Mouse (Mus musculus) liver, embryonic 14.5 days (tissue): ENCODE results near the gene Adam15. TPM values are rescaled to one million over a fixed set of nuclear protein-coding genes. Genes with fewer than 3 reads are reported as not detected.
A peak's percentile ranks its signal among the peaks of the same experiment; 100 is the strongest.

Experiments used
- ATAC-seq: fragments of 200-750 bp; cut with Nextera tagmentation; 2 replicates; pipeline ENCODE4 v1.8.0; 2017; ENCODE audit warnings: moderate number of reproducible peaks, mild to moderate bottlenecking, moderate library complexity; ENCODE audit not compliant: insufficient read depth
- DNase-seq, 3 experiments: peaks; one replicate each; pipeline ENCODE4 v3.0.0-alpha.2; 2012 to 2013; ENCODE audit warnings: low read depth in 3 of 3, low spot score in 3 of 3
- H3K27ac ChIP-seq: fragments of 300-500 bp; sonication (generic); 2 replicates; pipeline ENCODE4 v1.5.1; 2014; ENCODE audit warnings: moderate library complexity, mild to moderate bottlenecking, control low read depth, inconsistent platforms
- H3K27me3 ChIP-seq: fragments of 300-500 bp; sonication (generic); 2 replicates; pipeline ENCODE4 v1.6.1; 2014; ENCODE audit warnings: mild to moderate bottlenecking, low read length, moderate library complexity; ENCODE audit not compliant: control insufficient read depth, insufficient read depth
- H3K36me3 ChIP-seq: fragments of 300-500 bp; sonication (generic); replicated peaks from 2 replicates; pipeline ENCODE4 v1.6.1; 2014; ENCODE audit warnings: low read depth; ENCODE audit not compliant: control insufficient read depth, insufficient read depth
- H3K4me1 ChIP-seq, 2 experiments: fragments of 200-500 bp in 1 of 2; fragments of 300-500 bp in 1 of 2; sonication (generic) in 1 of 2; replicated peaks; 2 replicates each; pipeline ENCODE4 v1.6.1; 2012 to 2014; ENCODE audit warnings: antibody characterized with exemption in 1 of 2, inconsistent platforms in 1 of 2, low read length in 1 of 2; ENCODE audit not compliant: control insufficient read depth in 2 of 2, insufficient read depth in 2 of 2
- H3K4me2 ChIP-seq: fragments of 300-500 bp; sonication (generic); 2 replicates; pipeline ENCODE4 v1.6.1; 2014; ENCODE audit warnings: low read depth, mild to moderate bottlenecking, control low read depth, moderate library complexity
- H3K4me3 ChIP-seq, 2 experiments: fragments of 200-500 bp in 1 of 2; fragments of 300-500 bp in 1 of 2; sonication (generic) in 1 of 2; 2 replicates each; pipeline ENCODE4 v1.5.1; 2012 to 2014; ENCODE audit warnings: low read depth in 2 of 2, low read length in 2 of 2, mild to moderate bottlenecking in 2 of 2, control low read depth in 1 of 2, inconsistent platforms in 1 of 2, moderate library complexity in 1 of 2; ENCODE audit not compliant: insufficient read depth in 1 of 2
- H3K9ac ChIP-seq: fragments of 300-500 bp; sonication (generic); replicated peaks from 2 replicates; pipeline ENCODE4 v1.6.1; 2014; ENCODE audit warnings: mild to moderate bottlenecking, control low read depth, moderate library complexity
- H3K9me3 ChIP-seq: fragments of 300-500 bp; sonication (generic); 2 replicates; pipeline ENCODE4 v1.6.1; 2016; ENCODE audit warnings: low read length, mixed read lengths; ENCODE audit not compliant: control insufficient read depth
- CTCF ChIP-seq: IDR thresholded peaks from 2 replicates; pipeline ENCODE4 v1.5.1; 2016; ENCODE audit warnings: antibody characterized with exemption, low read depth, control low read depth
- EP300 ChIP-seq: IDR thresholded peaks from 2 replicates; pipeline ENCODE4 v1.6.1; 2016; ENCODE audit warnings: antibody characterized with exemption, low read depth
- WGBS: fragments of 180-500 bp; shearing (Covaris S2); extraction: QIAGEN DNeasy Blood & Tissue Kit; methylation state at CpG from one replicate; pipeline ENCODE4 v1.1.7; 2014; ENCODE audit not compliant: insufficient replicate concordance; 5-methylcytosine and 5-hydroxymethylcytosine counted together
- polyA plus RNA-seq, 2 experiments: library from polyadenylated mRNA; depleted of rRNA in 1 of 2; stranded (reverse) in 1 of 2; unstranded in 1 of 2; fragments of >200 nt; fragmentation: Nextera tagmentation in 1 of 2; extraction: Ambion mirVana in 1 of 2; gene quantifications; 2 replicates each; pipeline versions ENCODE4 v1.2.1 to v1.2.3; 2012 to 2014

The Adam15 gene
- polyA plus RNA-seq, 2 experiments: 4.9 to 6.2 TPM

- ATAC-seq (no peak), DNase-seq (no peak)
- H3K4me2 ChIP-seq: no peak overlapping the region
- H3K27me3 ChIP-seq: peaks cover 29% of the 10 kb centered on the region
- no peaks in the 10 kb centered on the region; a peak in 1 of 4 replicates for H3K4me1 ChIP-seq
- TF ChIP-seq CTCF (no peak), EP300 (no peak)
- H3K4me3 ChIP-seq: no peak overlapping the region
- 64% methylated on average over 5 of the region's 5 CpGs for WGBS
- H3K36me3 ChIP-seq: no peaks in the 10 kb centered on the region
- H3K27ac ChIP-seq: no peak overlapping the region
- no peak overlapping the region for H3K9ac ChIP-seq
- no peaks in the 10 kb centered on the region for H3K9me3 ChIP-seq
These were observed 1.5 kb upstream of the Adam15 start for GRCm38 (mm10) chr3:89351271-89351670.

- Histone ChIP-seq H3K36me3 (no peaks in the 10 kb centered on the region), H3K9ac (no peak overlapping the region), H3K4me2 (peak overlapping the region; percentile 71), H3K9me3 (no peaks in the 10 kb centered on the region), H3K27me3 (peaks cover 29% of the 10 kb centered on the region), H3K4me1 (no peaks in the 10 kb centered on the region; a peak in 1 of 4 replicates), H3K4me3 (peak overlapping the region; percentile 41 to 57), H3K27ac (no peak overlapping the region)
- 3% methylated on average over 38 of the region's 38 CpGs for WGBS
- ATAC-seq (no peak; the same call in 1 of the 2 replicates), DNase-seq (no peak)
- TF ChIP-seq EP300 (no peak), CTCF (no peak)
These were observed 606 bp downstream of the Adam15 start for GRCm38 (mm10) chr3:89348911-89349868.

- Histone ChIP-seq H3K36me3 (no peaks in the 10 kb centered on the region), H3K27me3 (peaks cover 29% of the 10 kb centered on the region), H3K4me3 (no peak overlapping the region), H3K4me1 (no peaks in the 10 kb centered on the region; a peak in 1 of 4 replicates), H3K9ac (no peak overlapping the region), H3K27ac (no peak overlapping the region), H3K4me2 (no peak overlapping the region), H3K9me3 (no peaks in the 10 kb centered on the region)
- ATAC-seq (no peak), DNase-seq (no peak)
- TF ChIP-seq EP300 (no peak), CTCF (no peak)
- 17% methylated on average over 1 of the region's 1 CpGs for WGBS
These were observed 1.9 kb downstream of the Adam15 start for GRCm38 (mm10) chr3:89347916-89348315.

- Histone ChIP-seq H3K9ac (no peak overlapping the region), H3K4me1 (no peaks in the 10 kb centered on the region; a peak in 1 of 4 replicates), H3K36me3 (no peaks in the 10 kb centered on the region), H3K27me3 (peaks cover 29% of the 10 kb centered on the region), H3K9me3 (no peaks in the 10 kb centered on the region), H3K4me2 (no peak overlapping the region), H3K27ac (no peak overlapping the region), H3K4me3 (no peak overlapping the region)
- TF ChIP-seq EP300 (no peak), CTCF (no peak)
- no peak for DNase-seq
- no peak for ATAC-seq
- 51% methylated on average over 10 of the region's 10 CpGs for WGBS
These were observed 2.8 kb downstream of the Adam15 start for GRCm38 (mm10) chr3:89346815-89347540.

- H3K27ac ChIP-seq: no peak overlapping the region
- H3K9ac ChIP-seq: no peak overlapping the region
- ATAC-seq (no peak), DNase-seq (no peak)
- H3K9me3 ChIP-seq: no peaks in the 10 kb centered on the region
- no peak for TF ChIP-seq EP300
- no peak for TF ChIP-seq CTCF
- no peak overlapping the region for H3K4me2 ChIP-seq
- no peaks in the 10 kb centered on the region for H3K36me3 ChIP-seq
- no peak overlapping the region for H3K4me3 ChIP-seq
- WGBS: 74% methylated on average over 7 of the region's 7 CpGs
- H3K27me3 ChIP-seq: peaks cover under 1% of the 10 kb centered on the region
- H3K4me1 ChIP-seq: no peaks in the 10 kb centered on the region
These were observed 6.5 kb downstream of the Adam15 start for GRCm38 (mm10) chr3:89343279-89343678.
